Mouse (Mus musculus): ENCODE measurements around the gene Ddx42.

GRCm38 (mm10) chr11:106289369-106289768, 72.6 kb downstream of the Ddx42 start:
- peak; percentile 56 for TF ChIP-seq CTCF (IDR thresholded peaks at IDR 0.05; ENCODE audit: low read depth)
- TF ChIP-seq EP300 (optimal IDR thresholded peaks at IDR 0.05), result no peak

Data from stomach, postnatal 0 days (tissue).